Mouse (Mus musculus): ENCODE results near the gene Gpt2.

Gpt2 gene

GRCm38 (mm10) chr8:85492125-85492875 is at the start of gene Gpt2:
Gene Gpt2 (plus strand): TSS chr8:85492576.
- DNase-seq: peak; percentile 86 to 88

GRCm38 (mm10) chr8:85444092-85444491 is 48.3 kb upstream of the Gpt2 start:
- no peak for DNase-seq

DNA sequence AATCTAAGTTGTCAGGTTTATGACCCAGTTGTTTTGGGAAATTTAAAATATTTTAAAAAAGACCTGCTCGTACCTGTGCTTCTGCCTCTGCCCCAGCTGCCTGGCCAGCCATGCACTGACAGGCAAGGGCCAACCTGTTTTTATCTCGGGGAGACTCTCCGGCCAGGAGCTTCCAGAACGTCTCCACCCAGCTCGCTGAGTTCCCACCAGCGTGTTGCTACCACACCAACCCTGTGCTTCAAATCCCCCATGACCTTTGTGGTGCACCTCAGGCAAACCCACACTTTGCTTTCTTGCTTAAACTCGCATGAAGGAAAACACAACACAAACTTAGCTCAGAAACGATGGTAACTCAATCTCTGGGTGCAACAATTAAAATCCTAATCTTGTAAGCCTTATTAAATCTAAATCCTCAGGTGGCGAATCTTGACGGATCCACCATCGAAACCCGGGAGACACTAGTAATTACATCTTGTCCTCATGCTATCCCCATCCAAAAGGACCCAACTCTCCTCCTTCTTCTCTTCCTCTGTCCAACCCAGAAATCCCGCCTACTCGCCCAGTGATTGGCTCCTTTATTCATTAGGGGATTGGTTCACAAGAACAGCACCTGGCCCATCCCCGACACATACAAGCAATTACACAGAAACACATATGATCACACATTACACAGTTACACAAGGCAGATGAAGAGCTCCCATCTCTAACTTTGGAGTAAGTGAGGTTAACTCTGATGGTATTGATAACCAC is 46.3 kb upstream of the Gpt2 start:
- DNase-seq: no peak

DNA sequence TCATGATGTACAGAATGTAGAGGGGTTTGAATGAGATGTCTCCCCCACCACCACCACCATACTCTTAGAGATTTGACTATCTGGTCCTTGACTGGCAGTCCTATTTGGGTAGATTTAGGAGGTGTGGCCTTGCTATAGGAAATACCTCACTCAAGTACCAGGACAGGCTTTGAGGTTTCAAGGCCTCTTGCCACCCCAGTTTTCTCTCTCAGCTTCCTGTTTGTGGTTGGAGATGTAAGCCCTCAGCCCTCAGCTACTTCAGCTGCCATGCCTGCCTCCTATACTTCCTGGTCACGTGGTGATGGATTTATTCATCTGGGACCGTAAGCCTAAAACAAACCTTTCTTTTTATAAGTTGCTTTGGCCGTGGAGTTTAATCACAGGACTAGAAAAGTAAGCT is 42.0 kb upstream of the Gpt2 start:
- no peak for DNase-seq

GRCm38 (mm10) chr8:85452328-85452727 is 40.0 kb upstream of the Gpt2 start:
- DNase-seq: peak; percentile 27 to 46

GRCm38 (mm10) chr8:85453256-85453655 is 39.1 kb upstream of the Gpt2 start:
- DNase-seq: no peak

- DNase-seq: no peak
Observed at GRCm38 (mm10) chr8:85454750-85455149, 37.6 kb upstream of the Gpt2 start.

DNA sequence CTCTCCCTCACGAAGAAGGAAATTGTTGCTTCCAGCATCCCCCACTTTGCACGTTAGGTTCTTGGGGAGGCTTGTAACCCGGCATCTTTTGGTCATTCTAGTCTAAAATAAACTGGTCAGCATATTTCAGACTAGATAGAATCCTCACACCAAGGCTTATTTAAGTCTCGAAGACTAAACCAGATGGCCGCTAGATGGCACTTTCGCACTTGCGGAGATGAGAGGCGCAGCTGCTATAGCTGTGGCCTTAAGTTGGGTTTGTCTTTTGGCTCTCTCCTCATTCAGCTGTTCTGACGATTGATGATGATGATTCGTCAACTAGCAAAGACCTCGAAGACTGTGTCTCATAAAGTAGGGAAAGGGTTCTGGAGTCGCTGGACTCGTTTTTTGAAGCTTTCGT is 35.8 kb upstream of the Gpt2 start:
- peak; percentile 38 to 39 for DNase-seq

DNA sequence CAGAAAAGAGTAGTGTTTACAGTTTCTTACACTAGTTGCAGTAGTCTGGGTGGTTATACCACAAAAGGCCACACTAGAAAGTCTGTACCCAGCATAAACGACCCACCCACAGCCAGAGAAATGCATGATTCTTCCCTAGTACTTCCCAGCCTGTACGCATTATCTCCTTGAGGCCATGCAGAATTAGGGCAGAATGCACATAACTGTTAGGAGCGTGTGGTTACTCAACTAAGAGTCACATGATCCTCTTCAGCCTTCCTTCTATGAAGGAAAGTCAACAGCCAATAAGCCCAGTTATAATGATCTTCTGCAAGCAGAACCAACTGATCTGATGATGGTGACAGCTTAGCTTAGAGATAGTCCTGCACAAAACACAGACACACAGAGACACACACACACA is 32.8 kb upstream of the Gpt2 start:
- DNase-seq: no peak

DNA sequence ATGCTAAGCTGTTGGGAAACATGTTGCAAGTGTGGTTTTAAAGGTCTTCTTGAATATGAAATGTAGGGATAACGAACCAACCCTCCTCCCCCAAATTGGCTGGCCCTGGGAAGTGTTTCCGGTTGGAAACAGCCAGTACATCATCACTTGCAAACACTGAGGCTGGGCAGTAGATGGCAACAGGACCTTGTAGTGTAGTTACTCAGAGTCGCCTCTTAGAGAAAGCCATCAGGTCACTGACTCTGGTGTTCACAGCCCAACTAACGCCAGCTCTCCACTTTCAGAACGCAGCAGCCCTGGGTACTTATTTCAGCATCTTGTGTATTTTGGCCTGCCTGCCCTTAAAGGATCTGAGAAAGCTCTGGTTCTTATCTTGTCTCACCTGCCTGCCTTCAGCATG is 31.6 kb upstream of the Gpt2 start:
- no peak for DNase-seq

DNA sequence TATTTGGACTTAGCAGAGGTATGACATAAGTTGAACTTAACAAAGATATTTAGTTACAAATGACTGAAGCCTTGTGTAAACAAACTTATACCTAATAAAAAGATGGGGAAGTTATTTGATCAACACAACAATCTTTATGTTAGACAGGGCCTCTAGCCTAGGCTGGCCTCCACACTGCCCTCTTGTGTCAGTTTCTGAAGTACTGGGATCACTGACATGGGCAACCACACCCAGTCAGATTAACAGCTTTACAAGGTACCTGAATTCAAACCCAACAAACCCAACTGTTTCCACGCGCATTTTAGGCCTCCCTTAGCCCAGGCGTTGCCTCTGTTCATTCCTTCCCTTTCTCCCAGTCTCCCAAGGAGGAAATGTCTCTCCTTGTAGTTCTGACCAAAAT is 31.0 kb upstream of the Gpt2 start:
- DNase-seq: peak in 1 of 2 experiments; percentile 15

- DNase-seq: no peak
Observed at GRCm38 (mm10) chr8:85462441-85462840, 29.9 kb upstream of the Gpt2 start.

GRCm38 (mm10) chr8:85464316-85464715 is 28.1 kb upstream of the Gpt2 start:
- DNase-seq: no peak

DNA sequence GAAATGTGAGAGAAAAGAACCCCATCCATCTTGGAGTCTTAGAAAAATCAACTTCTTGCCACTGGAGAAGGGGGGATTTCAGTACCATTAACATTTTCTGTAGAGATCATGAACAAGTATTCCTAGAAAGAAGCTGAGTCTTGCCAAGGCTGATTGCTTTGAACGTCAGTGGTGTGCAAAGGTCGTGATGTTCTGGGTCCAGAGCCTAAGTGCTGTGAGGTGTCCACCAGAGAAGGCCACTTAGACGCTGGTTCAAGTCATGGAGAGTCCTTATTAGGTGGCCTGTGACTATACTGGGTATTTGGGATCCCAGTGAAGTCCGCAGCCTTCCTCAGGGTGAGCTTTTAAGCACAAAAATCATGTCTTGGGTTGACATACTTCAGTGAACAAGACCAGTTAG is 26.3 kb upstream of the Gpt2 start:
- no peak for DNase-seq

GRCm38 (mm10) chr8:85470753-85471152 is 21.6 kb upstream of the Gpt2 start:
- no peak for DNase-seq

DNA sequence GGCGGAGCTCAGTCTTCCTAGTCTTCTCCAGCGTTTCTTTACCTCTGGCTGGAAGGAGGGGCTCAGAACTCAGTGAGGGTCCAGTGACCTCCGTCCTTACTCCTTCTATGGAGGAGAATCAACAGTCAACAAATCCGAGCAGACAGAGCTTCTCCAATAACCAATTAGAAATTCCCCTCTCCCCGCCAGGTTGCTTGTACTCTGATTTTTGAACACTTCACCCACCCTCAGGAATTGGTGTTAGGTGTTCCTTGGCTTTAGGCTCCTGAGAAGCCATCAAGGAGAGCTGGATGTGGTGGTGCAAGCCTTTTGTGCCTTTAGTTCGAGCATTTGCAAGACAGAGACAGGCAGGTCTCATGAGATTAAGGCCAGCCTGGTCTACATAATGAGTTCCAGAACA is 19.6 kb upstream of the Gpt2 start:
- no peak for DNase-seq

- no peak for DNase-seq
Observed at GRCm38 (mm10) chr8:85473246-85473645, 19.1 kb upstream of the Gpt2 start.

GRCm38 (mm10) chr8:85474924-85475323 is 17.5 kb upstream of the Gpt2 start:
- DNase-seq: no peak

DNA sequence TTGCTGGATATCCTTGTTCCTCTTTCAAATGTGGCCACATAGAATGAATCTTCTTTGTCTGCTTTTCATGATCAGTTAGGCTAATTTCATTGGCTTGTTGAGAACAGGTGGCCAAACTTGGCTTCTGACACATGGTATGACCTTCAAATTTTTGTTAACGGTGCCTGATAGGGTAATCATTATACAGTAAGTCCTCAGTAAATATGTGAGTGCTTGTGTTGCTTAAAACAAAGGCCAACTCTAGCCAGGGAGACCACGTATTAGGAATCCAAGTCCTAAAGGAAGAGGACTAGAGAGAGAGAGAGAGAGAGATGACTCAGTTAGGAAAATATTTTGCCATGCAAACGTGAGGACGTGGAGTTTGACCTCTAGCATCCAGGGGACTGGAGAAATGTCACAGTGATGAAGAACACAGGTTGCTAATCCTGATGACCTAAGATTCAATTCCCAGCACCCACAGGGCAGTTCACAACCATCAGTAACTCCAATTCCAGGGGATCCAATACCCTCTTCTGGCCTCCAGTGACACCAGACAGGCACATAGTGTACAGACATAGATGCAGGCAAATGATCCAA is 15.3 kb upstream of the Gpt2 start:
- no peak for DNase-seq

- no peak for DNase-seq
Observed at GRCm38 (mm10) chr8:85478397-85478796, 14.0 kb upstream of the Gpt2 start.

GRCm38 (mm10) chr8:85479710-85480109 is 12.7 kb upstream of the Gpt2 start:
- no peak for DNase-seq

DNA sequence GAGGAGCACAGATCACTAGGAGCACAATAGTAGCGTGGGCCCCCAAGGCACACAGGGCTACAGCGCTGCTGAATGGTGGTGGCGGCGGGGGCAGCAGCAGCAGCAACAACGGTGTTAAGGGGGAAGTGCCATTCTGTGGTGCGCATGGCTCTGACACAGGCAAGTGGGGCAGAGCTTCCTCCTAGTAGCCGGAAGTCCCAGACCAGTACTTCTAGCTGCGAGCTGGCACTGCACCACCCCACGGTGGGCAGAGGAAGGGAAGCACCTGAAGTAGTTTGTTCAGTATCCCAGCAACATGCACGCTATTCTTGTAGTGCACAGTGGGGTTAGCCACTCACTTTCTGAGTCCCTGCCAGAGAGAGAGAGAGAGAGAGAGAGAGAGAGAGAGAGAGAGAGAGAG is 10.5 kb upstream of the Gpt2 start:
- peak; percentile 23 to 44 for DNase-seq

- DNase-seq: no peak
Observed at GRCm38 (mm10) chr8:85482427-85482826, 9.9 kb upstream of the Gpt2 start.

Data from thymus, postnatal 36 days (tissue).